ENCODE assay signal across 10 mouse cellular contexts in genomic region chr12:25293470-25294178, GRCm38 (mm10).
DNase-seq lines count a peak whose midpoint lies in the region; ATAC-seq lines count a peak whose summit lies in the region.
"Had no signal": no experiment of that assay in that cellular context is flagged by ENCODE, and none has a peak within 500 bp of the region (broad histone marks: within the 10 kb centered on the region; RNA-seq: fewer than 3 reads in every experiment).

No protein-coding gene starts in this region.

- intact Hi-C loops in heart, postnatal 36 days (cut with DNase I), result no loop called here

- H3K4me1 ChIP-seq in heart, embryonic 15.5 days (replicated peaks), result peaks cover 35% of the 10 kb centered on the region
- peaks cover 16% of the 10 kb centered on the region for H3K4me1 ChIP-seq in embryonic facial prominence, embryonic 10.5 days
- H3K4me1 ChIP-seq in forebrain, embryonic 13.5 days, result peaks cover 16% of the 10 kb centered on the region
- H3K4me1 ChIP-seq: embryonic facial prominence, embryonic 15.5 days had no signal

- peak overlapping the region; percentile 73 for H3K27ac ChIP-seq in heart, embryonic 15.5 days
- H3K27ac ChIP-seq in embryonic facial prominence, embryonic 10.5 days (replicated peaks), result no peak overlapping the region; the same call in 1 of the 2 replicates
- peak overlapping the region; percentile 16; the same call in 1 of the 2 replicates for H3K27ac ChIP-seq in forebrain, embryonic 13.5 days
- H3K27ac ChIP-seq: embryonic facial prominence, embryonic 15.5 days had no signal

- 16% methylated on average over 6 of the region's 6 CpGs for WGBS in heart, embryonic 15.5 days
- 51% methylated on average over 6 of the region's 6 CpGs for WGBS in embryonic facial prominence, embryonic 10.5 days
- 24% methylated on average over 6 of the region's 6 CpGs for WGBS in forebrain, embryonic 13.5 days

- no peak overlapping the region for H3K4me3 ChIP-seq in heart, embryonic 15.5 days
- H3K4me3 ChIP-seq in embryonic facial prominence, embryonic 10.5 days, result no peak overlapping the region
- no peak overlapping the region for H3K4me3 ChIP-seq in forebrain, embryonic 13.5 days
- H3K4me3 ChIP-seq: embryonic facial prominence, embryonic 15.5 days had no signal

- H3K9ac ChIP-seq in heart, embryonic 15.5 days, result no peak overlapping the region
- H3K9ac ChIP-seq in forebrain, embryonic 13.5 days, result no peak overlapping the region
- H3K9ac ChIP-seq: embryonic facial prominence, embryonic 15.5 days had no signal

- peak; percentile 92 for ATAC-seq in heart, embryonic 15.5 days (replicated peaks; ENCODE audit: insufficient number of reproducible peaks, insufficient read depth, low FRiP score, low read depth)
- ATAC-seq in forebrain, embryonic 13.5 days, result peak; percentile 78

- no peak for DNase-seq in heart, postnatal 36 days
- DNase-seq in embryonic facial prominence, embryonic 10.5 days (ENCODE audit: low spot score), result peak; percentile 32
- DNase-seq in lung, postnatal 10 days, result peak; percentile 27
- DNase-seq in gastrocnemius, adult 18-20 months (ENCODE audit: low spot score), result no peak
- no peak for DNase-seq in gastrocnemius, postnatal 10 days
- DNase-seq: liver; thymus, adult 2 months had no signal

- peak overlapping the region; percentile 29; the same call in 1 of the 2 replicates for H3K4me2 ChIP-seq in heart, embryonic 15.5 days
- H3K4me2 ChIP-seq in forebrain, embryonic 13.5 days, result peak overlapping the region; percentile 2; the same call in 1 of the 2 replicates
- H3K4me2 ChIP-seq: embryonic facial prominence, embryonic 15.5 days had no signal

- no peaks in the 10 kb centered on the region for H3K27me3 ChIP-seq in heart, embryonic 15.5 days
- H3K27me3 ChIP-seq in embryonic facial prominence, embryonic 10.5 days (replicated peaks; ENCODE audit: low read depth, poor library complexity, severe bottlenecking), result no peaks in the 10 kb centered on the region
- H3K27me3 ChIP-seq in forebrain, embryonic 13.5 days, result no peaks in the 10 kb centered on the region
- H3K27me3 ChIP-seq: embryonic facial prominence, embryonic 15.5 days had no signal

- H3K9me3 ChIP-seq in heart, embryonic 15.5 days (replicated peaks), result no peaks in the 10 kb centered on the region
- no peaks in the 10 kb centered on the region for H3K9me3 ChIP-seq in embryonic facial prominence, embryonic 10.5 days
- no peaks in the 10 kb centered on the region for H3K9me3 ChIP-seq in forebrain, embryonic 13.5 days (replicated peaks)
- H3K9me3 ChIP-seq: embryonic facial prominence, embryonic 15.5 days had no signal

- no peaks in the 10 kb centered on the region for H3K36me3 ChIP-seq in heart, embryonic 15.5 days
- no peaks in the 10 kb centered on the region for H3K36me3 ChIP-seq in embryonic facial prominence, embryonic 10.5 days (replicated peaks)
- no peaks in the 10 kb centered on the region for H3K36me3 ChIP-seq in forebrain, embryonic 13.5 days (ENCODE audit: poor library complexity, severe bottlenecking)
- H3K36me3 ChIP-seq: embryonic facial prominence, embryonic 15.5 days had no signal

Comparison
In these comparisons a context has a peak if more than half of its experiments do, and no peak if none do; other contexts are left out.
1. DNase-seq: peak in embryonic facial prominence, embryonic 10.5 days (single experiment) and lung, postnatal 10 days (single experiment); none in heart, postnatal 36 days (0 of 2), gastrocnemius, adult 18-20 months (single experiment) and gastrocnemius, postnatal 10 days (single experiment).